Mouse (Mus musculus) MEL (cell line): ENCODE data around the gene Msl1. TPM values are rescaled to one million over a fixed set of nuclear protein-coding genes. Genes with fewer than 3 reads are reported as not detected.

Experiments used
- DNase-seq: peaks from one replicate; pipeline ENCODE4 v3.0.0; 2011; ENCODE audit warnings: low read depth, low spot score
- H3K27ac ChIP-seq: 2 replicates; pipeline ENCODE4 v1.5.1; 2012; ENCODE audit warnings: low read depth, mild to moderate bottlenecking, control low read depth, low read length, moderate library complexity; ENCODE audit not compliant: control insufficient read depth
- H3K27me3 ChIP-seq, 2 experiments: fragments of 150-350 bp in 1 of 2; sonication (generic) in 1 of 2; 2 replicates each; pipeline ENCODE4 v1.6.1; 2012; ENCODE audit warnings: low read length in 2 of 2, mild to moderate bottlenecking in 2 of 2, improper control_type of control experiment in 1 of 2, moderate library complexity in 1 of 2; ENCODE audit not compliant: insufficient read depth in 2 of 2, control insufficient read depth in 1 of 2
- H3K36me3 ChIP-seq, 2 experiments: 2 replicates each; pipeline ENCODE4 v1.6.1; 2012 to 2014; ENCODE audit warnings: low read length in 2 of 2, improper control_type of control experiment in 1 of 2, inconsistent platforms in 1 of 2, mild to moderate bottlenecking in 1 of 2; ENCODE audit not compliant: insufficient read depth in 2 of 2, control insufficient read depth in 1 of 2
- H3K4me1 ChIP-seq, 2 experiments: fragments of 150-350 bp in 1 of 2; sonication (generic) in 1 of 2; 2 replicates each; pipeline ENCODE4 v1.6.1; 2012; ENCODE audit warnings: low read length in 2 of 2, improper control_type of control experiment in 1 of 2, mild to moderate bottlenecking in 1 of 2; ENCODE audit not compliant: insufficient read depth in 2 of 2, control insufficient read depth in 1 of 2
- H3K4me3 ChIP-seq, 2 experiments: fragments of 150-350 bp in 1 of 2; sonication (generic) in 1 of 2; 2 replicates each; pipeline ENCODE4 v1.5.1; 2012; ENCODE audit warnings: low read depth in 2 of 2, low read length in 2 of 2, mild to moderate bottlenecking in 2 of 2, moderate library complexity in 2 of 2, control low read depth in 1 of 2, improper control_type of control experiment in 1 of 2; ENCODE audit not compliant: control insufficient read depth in 1 of 2, insufficient read depth in 1 of 2
- H3K79me2 ChIP-seq: 2 replicates; pipeline ENCODE4 v1.6.1; 2012; ENCODE audit warnings: mild to moderate bottlenecking, low read length, moderate library complexity; ENCODE audit not compliant: control insufficient read depth, poor library complexity, insufficient read depth
- H3K9ac ChIP-seq: 2 replicates; pipeline ENCODE4 v1.6.1; 2012; ENCODE audit warnings: low read depth, mild to moderate bottlenecking, control low read depth, low read length, moderate library complexity; ENCODE audit not compliant: control insufficient read depth, poor library complexity, severe bottlenecking
- H3K9me3 ChIP-seq: fragments of 150-350 bp; sonication (generic); replicated peaks from 2 replicates; pipeline ENCODE4 v1.6.1; 2012; ENCODE audit warnings: mild to moderate bottlenecking, low read length, improper control_type of control experiment, moderate library complexity; ENCODE audit not compliant: insufficient read depth
- CHD2 ChIP-seq: IDR thresholded peaks from 2 replicates; pipeline ENCODE4 v1.6.1; 2011; ENCODE audit warnings: low read length, improper control_type of control experiment
- ELF1 ChIP-seq: IDR thresholded peaks from 2 replicates; pipeline ENCODE4 v1.6.1; 2014; ENCODE audit warnings: low read depth, mild to moderate bottlenecking, inconsistent platforms, low read length, improper control_type of control experiment, moderate library complexity
- GATA1 ChIP-seq: IDR thresholded peaks from 2 replicates; pipeline ENCODE4 v1.6.1; 2011; ENCODE audit warnings: low read depth, low read length, improper control_type of control experiment
- JUND ChIP-seq: IDR thresholded peaks from 2 replicates; pipeline ENCODE4 v1.6.1; 2011; ENCODE audit warnings: low read depth, mild to moderate bottlenecking, improper control_type of control experiment, low read length
- KAT2A ChIP-seq: conservative IDR thresholded peaks from 2 replicates; pipeline ENCODE4 v1.6.1; 2012; ENCODE audit warnings: low read depth, low read length, improper control_type of control experiment, inconsistent platforms
- MAZ ChIP-seq: IDR thresholded peaks from 2 replicates; pipeline ENCODE4 v1.6.1; 2012; ENCODE audit warnings: low read depth, mild to moderate bottlenecking, inconsistent platforms, low read length, improper control_type of control experiment
- MEF2A ChIP-seq: IDR thresholded peaks from 2 replicates; pipeline ENCODE4 v1.6.1; 2014; ENCODE audit warnings: low read depth, mild to moderate bottlenecking, inconsistent platforms, low read length, improper control_type of control experiment; ENCODE audit not compliant: poor library complexity, insufficient replicate concordance, severe bottlenecking; ENCODE audit errors: extremely low read depth
- MYC ChIP-seq: IDR thresholded peaks from 2 replicates; pipeline ENCODE4 v1.6.1; 2011; ENCODE audit warnings: low read depth, mild to moderate bottlenecking, low read length, improper control_type of control experiment, moderate library complexity
- NELFE ChIP-seq: IDR thresholded peaks from 2 replicates; pipeline ENCODE4 v1.6.1; 2011; ENCODE audit warnings: low read depth, low read length, improper control_type of control experiment
- POLR2A ChIP-seq, 2 experiments: IDR thresholded peaks; 2 replicates each; pipeline ENCODE4 v1.6.1; 2011 to 2012; ENCODE audit warnings: low read length in 2 of 2, mild to moderate bottlenecking in 2 of 2, control low read depth in 1 of 2, improper control_type of control experiment in 1 of 2, low read depth in 1 of 2, moderate library complexity in 1 of 2; ENCODE audit not compliant: control insufficient read depth in 1 of 2, insufficient read depth in 1 of 2, poor library complexity in 1 of 2
- RAD21 ChIP-seq: IDR thresholded peaks from 2 replicates; pipeline ENCODE4 v1.6.1; 2011; ENCODE audit warnings: mild to moderate bottlenecking, low read depth, low read length, improper control_type of control experiment
- SIN3A ChIP-seq: IDR thresholded peaks from 2 replicates; pipeline ENCODE4 v1.6.1; 2012; ENCODE audit warnings: low read length, improper control_type of control experiment, inconsistent platforms
- TCF12 ChIP-seq: IDR thresholded peaks from 2 replicates; pipeline ENCODE4 v1.6.1; 2014; ENCODE audit warnings: low read depth, mild to moderate bottlenecking, inconsistent platforms, low read length, improper control_type of control experiment, moderate library complexity
- UBTF ChIP-seq: IDR thresholded peaks from 2 replicates; pipeline ENCODE4 v1.6.1; 2012; ENCODE audit warnings: low read depth, mild to moderate bottlenecking, inconsistent platforms, low read length, improper control_type of control experiment, moderate library complexity, borderline replicate concordance; ENCODE audit not compliant: insufficient read depth
- USF1 ChIP-seq: IDR thresholded peaks from 2 replicates; pipeline ENCODE4 v1.6.1; 2014; ENCODE audit warnings: low read depth, mild to moderate bottlenecking, inconsistent platforms, low read length, improper control_type of control experiment, moderate library complexity
- ZC3H11A ChIP-seq: IDR thresholded peaks from 2 replicates; pipeline ENCODE4 v1.6.1; 2012; ENCODE audit warnings: low read depth, mild to moderate bottlenecking, inconsistent platforms, low read length, improper control_type of control experiment
- ZMIZ1 ChIP-seq: IDR thresholded peaks from 2 replicates; pipeline ENCODE4 v1.6.1; 2012; ENCODE audit warnings: low read depth, mild to moderate bottlenecking, inconsistent platforms, low read length, improper control_type of control experiment, moderate library complexity
- ZNF384 ChIP-seq: IDR thresholded peaks from 2 replicates; pipeline ENCODE4 v1.6.1; 2012; ENCODE audit warnings: low read depth, mild to moderate bottlenecking, inconsistent platforms, low read length, improper control_type of control experiment
- polyA plus RNA-seq, 2 experiments: library from polyadenylated mRNA; stranded (reverse) in 1 of 2; unstranded in 1 of 2; fragments of >175 nt in 1 of 2; fragments of >200 nt in 1 of 2; gene quantifications; 2 replicates each; pipeline versions ENCODE4 v1.2.1 to v1.2.4; 2012; ENCODE audit warnings: low replicate concordance in 2 of 2, low read depth in 1 of 2; ENCODE audit not compliant: insufficient read length in 2 of 2, insufficient read depth in 1 of 2, missing spikeins in 1 of 2
- total RNA-seq: library from RNA; depleted of rRNA; stranded (reverse); fragments of 300-350 nt; gene quantifications from 2 replicates; pipeline ENCODE4 v1.2.3, GENCODE M21; 2012

The Msl1 gene
- total and polyA plus RNA-seq, 3 experiments, result 37.1 to 49.4 TPM; not detected in 1

- TF ChIP-seq TCF12, result peak; percentile 86
- TF ChIP-seq ZC3H11A, result no peak
- no peak; the same call in 1 of the 2 replicates for TF ChIP-seq KAT2A
- peak; percentile 18; the same call in 1 of the 2 replicates for TF ChIP-seq CHD2
- peak; percentile 99 for TF ChIP-seq MAZ
- TF ChIP-seq ELF1, result 0 out of 2 replicates have a peak, but pooled peaks have one; percentile 12
- no peak for TF ChIP-seq RAD21
- no peak for TF ChIP-seq ZMIZ1
- no peak for TF ChIP-seq MEF2A
- peak; percentile 72; the same call in 1 of the 2 replicates for TF ChIP-seq MYC
- no peak for TF ChIP-seq JUND
- peak; percentile 97 for TF ChIP-seq USF1
- no peak for TF ChIP-seq NELFE
- peak; percentile 82 for TF ChIP-seq GATA1
- no peak for TF ChIP-seq ZNF384
- peak in 1 of 2 experiments; percentile 42; a peak in 1 of 4 replicates for TF ChIP-seq POLR2A (IDR thresholded peaks at IDR 0.05; ENCODE audit: control insufficient read depth in 1 of 2, insufficient read depth in 1 of 2, low read depth in 1 of 2, low read length in 2 of 2, poor library complexity in 1 of 2)
- TF ChIP-seq SIN3A, result peak; percentile 87
Measured at GRCm38 (mm10) chr11:98751221-98751782, 44.0 kb upstream of the Msl1 start (continued).

- Histone ChIP-seq H3K27ac (peak overlapping the region; percentile 58), H3K36me3 (peaks cover 0 to 56% of the 10 kb centered on the region in 2 experiments; a peak in 3 of 4 replicates), H3K27me3 (no peaks in the 10 kb centered on the region), H3K4me3 (no peak overlapping the region), H3K79me2 (peaks cover 6% of the 10 kb centered on the region), H3K9ac (peak overlapping the region; percentile 51), H3K9me3 (no peaks in the 10 kb centered on the region), H3K4me1 (peaks cover 59 to 69% of the 10 kb centered on the region in 2 experiments)
- no peak for TF ChIP-seq MAZ
- TF ChIP-seq MYC, result no peak
- TF ChIP-seq UBTF, result no peak
- no peak for DNase-seq
Measured at GRCm38 (mm10) chr11:98752562-98753140, 42.7 kb upstream of the Msl1 start.
